16 mouse cellular contexts compared by ENCODE assay signal in genomic region chr10:111746879-111747477, GRCm38 (mm10).
DNase-seq lines count a peak whose midpoint lies in the region; ATAC-seq lines count a peak whose summit lies in the region.
"Had no signal": no experiment of that assay in that cellular context is flagged by ENCODE, and none has a peak within 500 bp of the region (broad histone marks: within the 10 kb centered on the region; RNA-seq: fewer than 3 reads in every experiment).

No protein-coding gene starts in this region.

- H3K27ac ChIP-seq in liver, embryonic 11.5 days (ENCODE audit: low read depth, low read length) = no peak overlapping the region
- H3K27ac ChIP-seq in hindbrain, embryonic 15.5 days (replicated peaks) = no peak overlapping the region
- H3K27ac ChIP-seq in midbrain, embryonic 13.5 days = no peak overlapping the region
- H3K27ac ChIP-seq: heart, adult 2 months; macrophage; neural tube, embryonic 12.5 days had no signal

- peak; percentile 23; the same call in 1 of the 2 replicates for ATAC-seq in cerebellum, adult (ENCODE audit: insufficient number of reproducible peaks, low FRiP score, low TSS enrichment)
- peak; percentile 34 for ATAC-seq in liver, embryonic 11.5 days (replicated peaks; ENCODE audit: low FRiP score)
- peak; percentile 37; the same call in 1 of the 2 replicates for ATAC-seq in hindbrain, embryonic 15.5 days (ENCODE audit: low FRiP score, low read depth)
- ATAC-seq in midbrain, embryonic 13.5 days = peak; percentile 62

- intact Hi-C loops in left cerebral cortex, postnatal 14 days (cut with DNase I) = no loop called here

- H3K9ac ChIP-seq in liver, embryonic 11.5 days (ENCODE audit: low read depth, low read length) = no peak overlapping the region
- no peak overlapping the region for H3K9ac ChIP-seq in hindbrain, embryonic 15.5 days
- no peak overlapping the region for H3K9ac ChIP-seq in midbrain, embryonic 13.5 days (replicated peaks)
- H3K9ac ChIP-seq: neural tube, embryonic 12.5 days had no signal

- no peak overlapping the region for H3K4me2 ChIP-seq in liver, embryonic 11.5 days
- H3K4me2 ChIP-seq in hindbrain, embryonic 15.5 days = no peak overlapping the region
- H3K4me2 ChIP-seq in midbrain, embryonic 13.5 days (replicated peaks) = no peak overlapping the region
- H3K4me2 ChIP-seq: neural tube, embryonic 12.5 days had no signal

- H3K36me3 ChIP-seq in liver, embryonic 11.5 days (ENCODE audit: control insufficient read depth, insufficient read depth, low read length) = no peaks in the 10 kb centered on the region
- H3K36me3 ChIP-seq in hindbrain, embryonic 15.5 days = no peaks in the 10 kb centered on the region
- H3K36me3 ChIP-seq in midbrain, embryonic 13.5 days = no peaks in the 10 kb centered on the region
- H3K36me3 ChIP-seq: neural tube, embryonic 12.5 days had no signal

- no peak overlapping the region for H3K4me3 ChIP-seq in liver, embryonic 11.5 days (ENCODE audit: low read depth, low read length)
- no peak overlapping the region for H3K4me3 ChIP-seq in hindbrain, embryonic 15.5 days
- H3K4me3 ChIP-seq in midbrain, embryonic 13.5 days (replicated peaks) = no peak overlapping the region
- H3K4me3 ChIP-seq: heart, adult 2 months; neural tube, embryonic 12.5 days had no signal

- no peaks in the 10 kb centered on the region for H3K9me3 ChIP-seq in liver, embryonic 11.5 days (ENCODE audit: control insufficient read depth, low read length)
- no peaks in the 10 kb centered on the region for H3K9me3 ChIP-seq in hindbrain, embryonic 15.5 days
- no peaks in the 10 kb centered on the region for H3K9me3 ChIP-seq in midbrain, embryonic 13.5 days
- H3K9me3 ChIP-seq: neural tube, embryonic 12.5 days had no signal

- WGBS in liver, embryonic 11.5 days = 91% methylated on average over 6 of the region's 6 CpGs
- 89% methylated on average over 6 of the region's 6 CpGs for whole genome bisulfite sequencing in hindbrain, embryonic 15.5 days
- 84% methylated on average over 6 of the region's 6 CpGs for WGBS in midbrain, embryonic 13.5 days

- H3K4me1 ChIP-seq in liver, embryonic 11.5 days (replicated peaks; ENCODE audit: control insufficient read depth, insufficient read depth, low read length) = no peaks in the 10 kb centered on the region; the same call in 1 of the 2 replicates
- H3K4me1 ChIP-seq in hindbrain, embryonic 15.5 days (replicated peaks) = no peaks in the 10 kb centered on the region
- no peaks in the 10 kb centered on the region for H3K4me1 ChIP-seq in midbrain, embryonic 13.5 days (replicated peaks)
- H3K4me1 ChIP-seq: neural tube, embryonic 12.5 days had no signal

- H3K27me3 ChIP-seq in liver, embryonic 11.5 days (replicated peaks; ENCODE audit: control insufficient read depth, insufficient read depth, low read length) = no peaks in the 10 kb centered on the region
- H3K27me3 ChIP-seq in hindbrain, embryonic 15.5 days = no peaks in the 10 kb centered on the region
- no peaks in the 10 kb centered on the region for H3K27me3 ChIP-seq in midbrain, embryonic 13.5 days
- H3K27me3 ChIP-seq: neural tube, embryonic 12.5 days had no signal

- DNase-seq in cerebellum, adult 11 months = no peak
- DNase-seq in liver, embryonic 11.5 days (ENCODE audit: low spot score) = no peak
- DNase-seq in liver = no peak
- no peak for DNase-seq in thymus, postnatal 14 days
- no peak for DNase-seq in left cerebral cortex, postnatal 14 days (ENCODE audit: low spot score in 2 of 2)
- DNase-seq: adrenal gland, postnatal 10 days; cerebellum, adult 2 months; heart, adult 2 months; kidney, adult 11 months; layer of hippocampus, adult 9-11 months; thymus, postnatal 25 days had no signal
